Mouse (Mus musculus): Measurements from ENCODE around the gene Gm49359.
"Not testable (repeated sequence)": the region's sequence is repeated elsewhere in the genome, so short reads cannot be mapped to it uniquely, and the experiment has no call there.

The Gm49359 gene

GRCm38 (mm10) chr13:62466424-62467334, at the start of gene Gm49359:
Gm49359 (minus strand) TSS chr13:62466832.
- peak; percentile 97 for DNase-seq

GRCm38 (mm10) chr13:62510641-62511420, 44.2 kb upstream of the Gm49359 start:
- DNase-seq = not testable (repeated sequence)

- DNase-seq = peak; percentile 30
Measured at GRCm38 (mm10) chr13:62472661-62473060, 6.0 kb upstream of the Gm49359 start.

- DNase-seq = peak; percentile 69
Measured at GRCm38 (mm10) chr13:62469947-62470346, 3.3 kb upstream of the Gm49359 start.

Data from lung, postnatal 36 days (tissue).